Mouse (Mus musculus): ENCODE measurements around the gene Hoxa9. TPM values are rescaled to one million over a fixed set of nuclear protein-coding genes. Genes with fewer than 3 reads are reported as not detected.
A peak's percentile ranks its signal among the peaks of the same experiment; 100 is the strongest.

The Hoxa9 gene
- polyA plus RNA-seq, 1 experiment = 1.7 TPM

DNA sequence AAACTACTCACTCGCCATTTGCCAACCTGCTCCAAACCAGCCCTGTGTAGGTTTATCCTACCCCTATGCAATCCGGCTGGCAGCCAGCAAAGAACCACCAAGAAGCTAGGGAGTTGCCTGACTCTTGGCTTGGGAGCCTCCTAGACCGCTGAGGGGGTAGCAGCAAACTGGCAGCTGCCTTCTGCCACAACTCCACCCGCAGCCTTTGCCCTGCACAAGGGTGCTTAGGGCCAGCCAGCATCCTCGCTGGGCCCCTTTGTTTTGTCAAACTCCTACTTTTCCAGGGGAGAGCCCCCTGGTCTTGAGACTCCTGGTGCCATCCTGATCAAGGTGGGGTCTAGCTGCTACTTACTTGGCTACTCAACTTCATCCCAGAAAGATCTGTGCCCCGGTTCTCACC lies 46.2 kb downstream of the Hoxa9 start:
- H3K27ac ChIP-seq (replicated peaks; ENCODE audit: low read depth, low read length) = no peak overlapping the region
- no peak overlapping the region for H3K4me3 ChIP-seq (ENCODE audit: insufficient read depth, low read depth, low read length)

DNA sequence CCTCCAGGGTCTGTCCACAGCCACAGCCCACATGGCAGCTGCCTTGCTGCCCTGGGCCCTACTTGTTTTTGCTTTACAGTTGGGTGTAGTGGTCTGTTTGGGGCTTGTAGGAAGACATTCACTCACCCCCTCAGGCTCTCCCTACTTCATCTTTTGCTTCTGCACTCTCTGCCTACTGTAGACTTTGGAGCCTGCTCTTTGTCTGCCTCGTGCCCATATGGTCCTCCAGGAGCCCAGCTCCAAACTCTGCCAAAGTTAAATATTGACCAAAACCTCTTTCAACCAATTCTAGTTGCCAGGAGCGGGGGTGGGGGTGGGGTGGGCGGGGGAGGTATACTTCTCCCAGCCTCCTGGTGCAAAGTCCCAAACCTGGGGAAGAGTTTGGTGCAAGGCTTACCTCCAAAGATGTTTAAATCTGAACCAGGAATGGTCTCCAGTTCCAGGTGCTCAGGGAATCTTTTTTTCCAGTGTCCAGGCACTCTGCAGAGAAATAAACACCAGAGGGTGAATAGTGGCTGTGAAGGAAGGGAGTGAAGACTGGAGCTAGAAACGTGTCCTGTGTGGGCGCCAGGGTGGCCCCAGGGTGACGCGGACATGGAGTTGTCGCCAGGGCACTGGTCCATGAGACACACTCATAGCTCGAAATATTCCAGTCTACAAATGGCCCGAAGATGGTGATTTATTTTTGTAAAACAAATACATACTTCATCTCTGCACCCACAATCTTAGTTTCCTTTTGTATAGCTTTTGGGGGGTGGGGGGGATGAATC lies 47.4 kb downstream of the Hoxa9 start:
- Histone ChIP-seq H3K4me3 (ENCODE audit: insufficient read depth, low read depth, low read length) (peak overlapping the region; percentile 23; the same call in 1 of the 2 replicates), H3K27ac (replicated peaks; ENCODE audit: low read depth, low read length) (no peak overlapping the region; the same call in 1 of the 2 replicates), H3K4me1 (ENCODE audit: control insufficient read depth, insufficient read depth, insufficient read length, low read length) (peaks cover 28% of the 10 kb centered on the region)

More for the DNA sequence above, 46.2 kb downstream of the Hoxa9 start:
- peaks cover 25% of the 10 kb centered on the region for H3K4me1 ChIP-seq (ENCODE audit: control insufficient read depth, insufficient read depth, insufficient read length, low read length)

GRCm38 (mm10) chr6:52182793-52183192 lies 48.1 kb downstream of the Hoxa9 start:
- H3K27ac ChIP-seq (replicated peaks; ENCODE audit: low read depth, low read length) = no peak overlapping the region
- peaks cover 30% of the 10 kb centered on the region for H3K4me1 ChIP-seq (ENCODE audit: control insufficient read depth, insufficient read depth, insufficient read length, low read length)
- H3K4me3 ChIP-seq (ENCODE audit: insufficient read depth, low read depth, low read length) = peak overlapping the region; percentile 23; the same call in 1 of the 2 replicates

DNA sequence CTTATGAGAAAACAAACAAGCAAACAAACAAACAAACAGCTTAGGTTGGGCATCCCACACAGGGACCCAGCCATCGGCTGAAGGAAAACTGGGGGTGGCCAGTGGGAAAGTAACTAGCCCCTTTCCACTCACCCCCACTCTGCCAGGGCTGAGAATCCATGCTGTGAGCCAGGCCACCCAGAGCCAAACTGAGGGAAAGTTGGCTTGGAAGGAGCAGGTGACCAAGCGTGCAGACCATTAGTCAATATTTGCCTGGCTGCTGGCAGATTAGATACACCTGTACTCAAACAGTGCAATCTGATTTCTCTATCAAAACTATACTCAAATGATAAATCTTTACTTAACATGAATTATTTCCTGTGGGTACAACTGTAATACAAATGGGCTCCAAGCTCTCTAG lies 48.9 kb downstream of the Hoxa9 start:
- H3K27ac ChIP-seq (replicated peaks; ENCODE audit: low read depth, low read length) = no peak overlapping the region
- no peak overlapping the region for H3K4me3 ChIP-seq (ENCODE audit: insufficient read depth, low read depth, low read length)
- H3K4me1 ChIP-seq (ENCODE audit: control insufficient read depth, insufficient read depth, insufficient read length, low read length) = peaks cover 31% of the 10 kb centered on the region

GRCm38 (mm10) chr6:52180726-52181125 lies 50.2 kb downstream of the Hoxa9 start:
- peak overlapping the region; percentile 60 for H3K27ac ChIP-seq (replicated peaks; ENCODE audit: low read depth, low read length)
- H3K4me1 ChIP-seq (ENCODE audit: control insufficient read depth, insufficient read depth, insufficient read length, low read length) = peaks cover 30% of the 10 kb centered on the region
- H3K4me3 ChIP-seq (ENCODE audit: insufficient read depth, low read depth, low read length) = peak overlapping the region; percentile 46

DNA sequence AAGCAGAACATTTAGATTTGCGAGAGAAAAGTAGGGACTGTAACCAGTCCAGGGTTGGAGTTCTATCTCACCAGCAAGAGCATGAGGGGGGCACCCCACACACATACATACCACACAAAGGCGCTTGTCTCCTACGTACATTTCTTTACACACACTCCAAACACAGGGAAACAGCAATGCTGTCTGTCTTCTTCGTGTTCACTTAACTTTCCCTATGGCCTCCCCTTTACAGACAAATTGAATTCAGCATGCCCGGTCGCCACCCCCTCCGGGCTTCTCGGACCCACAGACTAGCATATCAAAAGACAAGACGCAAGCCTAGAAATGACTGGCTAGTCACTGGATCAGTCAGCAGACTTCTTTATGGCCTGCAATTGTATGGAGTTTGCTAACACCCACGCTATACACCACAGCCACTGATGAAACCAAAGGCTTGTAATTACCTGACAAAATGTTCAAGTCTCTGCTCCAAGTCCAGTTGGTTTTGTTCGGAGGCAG lies 50.6 kb downstream of the Hoxa9 start:
- peak overlapping the region; percentile 46 for H3K4me3 ChIP-seq (ENCODE audit: insufficient read depth, low read depth, low read length)

GRCm38 (mm10) chr6:52179690-52180089 lies 51.2 kb downstream of the Hoxa9 start:
- peak overlapping the region; percentile 89 for H3K27ac ChIP-seq (replicated peaks; ENCODE audit: low read depth, low read length)
- H3K4me3 ChIP-seq (ENCODE audit: insufficient read depth, low read depth, low read length) = peak overlapping the region; percentile 46
- H3K4me1 ChIP-seq (ENCODE audit: control insufficient read depth, insufficient read depth, insufficient read length, low read length) = peaks cover 28% of the 10 kb centered on the region

More for the DNA sequence above, 50.6 kb downstream of the Hoxa9 start:
- Histone ChIP-seq H3K27ac (replicated peaks; ENCODE audit: low read depth, low read length) (peak overlapping the region; percentile 60), H3K4me1 (ENCODE audit: control insufficient read depth, insufficient read depth, insufficient read length, low read length) (peaks cover 29% of the 10 kb centered on the region)

GRCm38 (mm10) chr6:52178918-52179665 lies 51.8 kb downstream of the Hoxa9 start:
- H3K4me1 ChIP-seq (ENCODE audit: control insufficient read depth, insufficient read depth, insufficient read length, low read length) = peaks cover 23% of the 10 kb centered on the region
- peak overlapping the region; percentile 46 for H3K4me3 ChIP-seq (ENCODE audit: insufficient read depth, low read depth, low read length)
- H3K27ac ChIP-seq (replicated peaks; ENCODE audit: low read depth, low read length) = peak overlapping the region; percentile 89

DNA sequence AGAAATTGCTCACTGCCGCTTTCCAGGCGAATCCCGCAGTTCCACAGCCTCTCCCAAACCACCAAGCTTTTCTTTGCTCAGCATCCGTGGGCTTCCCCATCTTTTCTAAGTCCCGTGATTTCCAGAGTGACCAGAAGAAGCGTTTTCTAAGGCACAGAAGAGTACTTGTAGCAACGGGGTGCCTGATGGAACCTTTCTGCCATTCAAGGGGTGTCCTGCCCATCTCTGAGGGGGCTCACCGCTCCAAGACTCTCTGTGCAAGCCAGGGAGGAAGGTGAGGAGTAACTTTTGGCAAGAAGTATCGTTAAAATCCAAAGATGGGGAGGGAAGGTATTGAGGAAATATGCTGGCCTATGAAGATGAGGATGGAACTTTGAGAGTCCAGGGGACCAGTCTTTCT lies 53.1 kb downstream of the Hoxa9 start:
- peak overlapping the region; percentile 59 for H3K4me3 ChIP-seq (ENCODE audit: insufficient read depth, low read depth, low read length)
- peaks cover 19% of the 10 kb centered on the region for H3K4me1 ChIP-seq (ENCODE audit: control insufficient read depth, insufficient read depth, insufficient read length, low read length)

GRCm38 (mm10) chr6:52177061-52177735 lies 53.7 kb downstream of the Hoxa9 start, which contains the start of gene 5730596B20Rik:
5730596B20Rik (plus strand) TSS chr6:52177498.
- H3K4me1 ChIP-seq (ENCODE audit: control insufficient read depth, insufficient read depth, insufficient read length, low read length) = peaks cover 21% of the 10 kb centered on the region
- H3K27ac ChIP-seq (replicated peaks; ENCODE audit: low read depth, low read length) = peak within 1 kb of the TSS; percentile 63
- H3K4me3 ChIP-seq (ENCODE audit: insufficient read depth, low read depth, low read length) = peak within 1 kb of the TSS; percentile 59

More for the DNA sequence above, 53.1 kb downstream of the Hoxa9 start:
- H3K27ac ChIP-seq (replicated peaks; ENCODE audit: low read depth, low read length) = peak overlapping the region; percentile 63

GRCm38 (mm10) chr6:52176391-52176790 lies 54.5 kb downstream of the Hoxa9 start:
- Histone ChIP-seq H3K4me3 (ENCODE audit: insufficient read depth, low read depth, low read length) (peak overlapping the region; percentile 59), H3K27ac (replicated peaks; ENCODE audit: low read depth, low read length) (peak overlapping the region; percentile 63), H3K4me1 (ENCODE audit: control insufficient read depth, insufficient read depth, insufficient read length, low read length) (peaks cover 23% of the 10 kb centered on the region)

- peak overlapping the region; percentile 63 for H3K27ac ChIP-seq (replicated peaks; ENCODE audit: low read depth, low read length)
- H3K4me3 ChIP-seq (ENCODE audit: insufficient read depth, low read depth, low read length) = peak overlapping the region; percentile 86
- H3K4me1 ChIP-seq (ENCODE audit: control insufficient read depth, insufficient read depth, insufficient read length, low read length) = peaks cover 24% of the 10 kb centered on the region
Measured at GRCm38 (mm10) chr6:52175864-52176263, 55.0 kb downstream of the Hoxa9 start.

DNA sequence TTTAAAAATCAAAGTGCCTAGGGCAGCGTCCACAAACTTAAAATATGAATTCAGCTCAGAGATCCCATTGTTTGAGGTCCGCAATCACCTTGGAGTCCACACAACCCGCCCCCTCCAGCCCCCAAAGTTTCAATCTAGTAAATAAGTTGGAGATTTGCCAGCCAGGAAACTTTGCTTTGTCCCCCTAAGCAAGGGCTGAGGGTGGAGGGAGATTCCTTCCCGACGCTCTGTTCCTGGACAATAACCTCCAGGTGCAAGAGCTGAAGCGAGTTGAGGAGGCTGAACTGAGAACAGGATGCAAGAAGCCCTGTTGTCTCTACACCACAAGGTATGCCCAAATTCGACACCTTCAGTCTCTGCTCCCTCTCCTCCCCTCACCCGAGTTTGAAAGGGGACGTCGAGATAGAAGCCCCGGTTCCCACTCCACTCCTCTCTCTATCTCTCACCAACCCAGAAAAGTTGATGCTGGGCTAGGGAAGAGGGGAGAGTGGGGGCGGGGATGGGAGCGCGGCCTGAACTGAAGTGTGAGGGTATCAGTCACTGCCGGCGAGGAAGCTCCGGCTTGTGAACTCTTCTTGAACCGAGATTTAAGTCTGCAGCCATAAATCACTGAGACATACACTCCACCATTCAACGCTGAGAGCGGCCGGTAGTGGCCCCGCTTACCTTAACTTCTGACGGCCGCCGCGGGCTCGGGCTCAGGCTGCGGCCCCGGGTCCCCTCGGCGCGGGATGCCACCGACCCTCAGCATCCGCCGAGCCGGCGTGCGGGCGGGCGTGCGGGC lies 55.7 kb downstream of the Hoxa9 start:
- peak overlapping the region; percentile 90 for H3K27ac ChIP-seq (replicated peaks; ENCODE audit: low read depth, low read length)
- peak overlapping the region; percentile 86 for H3K4me3 ChIP-seq (ENCODE audit: insufficient read depth, low read depth, low read length)
- H3K4me1 ChIP-seq (ENCODE audit: control insufficient read depth, insufficient read depth, insufficient read length, low read length) = peaks cover 25% of the 10 kb centered on the region

DNA sequence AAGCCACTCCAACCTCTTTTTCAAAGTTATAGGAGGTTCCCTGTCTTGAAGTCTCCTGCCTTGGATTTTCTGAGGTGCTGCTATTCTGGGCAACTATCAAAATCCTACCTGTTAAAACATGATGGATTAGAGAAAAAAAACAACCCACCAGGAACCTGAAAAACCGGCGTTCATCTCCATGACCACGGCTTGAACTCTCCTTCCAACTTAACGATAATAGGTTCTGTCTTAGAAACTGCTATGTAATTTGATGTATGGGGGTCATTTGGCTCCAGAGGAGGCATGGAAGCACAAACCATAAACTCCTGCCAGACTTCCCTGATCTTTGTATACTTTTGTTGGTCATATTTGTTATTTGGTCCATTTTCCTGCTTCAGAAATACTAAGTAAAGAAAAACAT lies 57.2 kb downstream of the Hoxa9 start:
- Histone ChIP-seq H3K4me3 (ENCODE audit: insufficient read depth, low read depth, low read length) (peak overlapping the region; percentile 61), H3K4me1 (ENCODE audit: control insufficient read depth, insufficient read depth, insufficient read length, low read length) (peaks cover 23% of the 10 kb centered on the region), H3K27ac (replicated peaks; ENCODE audit: low read depth, low read length) (peak overlapping the region; percentile 63)
